Mouse (Mus musculus) C2C12 (cell line): ENCODE measurements around the gene Il6ra.

Experiments used
- CEBPB ChIP-seq: IDR thresholded peaks from one replicate; pipeline ENCODE4 v1.6.1; 2011; ENCODE audit warnings: low read depth, mild to moderate bottlenecking, control low read depth, moderate library complexity
- CTCF ChIP-seq: IDR thresholded peaks from one replicate; pipeline ENCODE4 v1.5.1; 2011; ENCODE audit not compliant: control insufficient read depth, insufficient read depth, insufficient read length
- MAX ChIP-seq: IDR thresholded peaks from one replicate; pipeline ENCODE4 v1.6.1; 2011; ENCODE audit warnings: mild to moderate bottlenecking, control low read depth
- MYOD1 ChIP-seq: IDR thresholded peaks from one replicate; pipeline ENCODE4 v1.6.1; 2011; ENCODE audit warnings: low read depth; ENCODE audit not compliant: control insufficient read depth, insufficient read length
- MYOG ChIP-seq: IDR thresholded peaks from one replicate; pipeline ENCODE4 v1.6.1; 2011; ENCODE audit not compliant: control insufficient read depth, insufficient read length; ENCODE audit errors: extremely low read depth

DNA sequence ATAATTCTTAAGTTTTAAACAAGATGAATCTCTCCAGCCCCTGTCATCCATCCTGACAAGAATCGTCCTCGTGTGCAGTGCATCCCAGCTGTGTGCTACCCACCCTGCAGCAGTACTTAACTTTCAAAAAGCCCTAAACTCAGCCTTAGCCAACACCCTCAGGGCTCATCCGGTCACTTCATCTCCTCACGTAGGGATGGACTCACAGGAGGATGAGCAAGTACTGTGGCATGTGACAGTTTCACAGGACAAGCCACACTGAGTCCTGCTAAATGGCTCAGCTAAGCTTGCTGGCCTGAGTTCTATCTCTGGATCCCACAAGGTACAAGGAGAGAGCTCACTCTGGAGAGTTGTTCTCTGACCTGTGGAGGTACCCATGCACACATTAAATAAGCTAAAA lies 16.0 kb upstream of the Il6ra start:
- TF ChIP-seq CTCF: no peak
- TF ChIP-seq MAX: no peak
- no peak for TF ChIP-seq MYOD1
- no peak for TF ChIP-seq MYOG
- TF ChIP-seq CEBPB: no peak
